Mouse (Mus musculus) liver, embryonic 14.5 days (tissue): Measurements from ENCODE around the gene Fgfr2. TPM values are rescaled to one million over a fixed set of nuclear protein-coding genes. Genes with fewer than 3 reads are reported as not detected.

Source experiments
- ATAC-seq: fragments of 200-750 bp; cut with Nextera tagmentation; 2 replicates; pipeline ENCODE4 v1.8.0; 2017; ENCODE audit warnings: moderate number of reproducible peaks, mild to moderate bottlenecking, moderate library complexity; ENCODE audit not compliant: insufficient read depth
- DNase-seq, 3 experiments: peaks; one replicate each; pipeline ENCODE4 v3.0.0-alpha.2; 2012 to 2013; ENCODE audit warnings: low read depth in 3 of 3, low spot score in 3 of 3
- H3K27ac ChIP-seq: fragments of 300-500 bp; sonication (generic); 2 replicates; pipeline ENCODE4 v1.5.1; 2014; ENCODE audit warnings: moderate library complexity, mild to moderate bottlenecking, control low read depth, inconsistent platforms
- H3K27me3 ChIP-seq: fragments of 300-500 bp; sonication (generic); 2 replicates; pipeline ENCODE4 v1.6.1; 2014; ENCODE audit warnings: mild to moderate bottlenecking, low read length, moderate library complexity; ENCODE audit not compliant: control insufficient read depth, insufficient read depth
- H3K36me3 ChIP-seq: fragments of 300-500 bp; sonication (generic); replicated peaks from 2 replicates; pipeline ENCODE4 v1.6.1; 2014; ENCODE audit warnings: low read depth; ENCODE audit not compliant: control insufficient read depth, insufficient read depth
- H3K4me1 ChIP-seq, 2 experiments: fragments of 200-500 bp in 1 of 2; fragments of 300-500 bp in 1 of 2; sonication (generic) in 1 of 2; replicated peaks; 2 replicates each; pipeline ENCODE4 v1.6.1; 2012 to 2014; ENCODE audit warnings: antibody characterized with exemption in 1 of 2, inconsistent platforms in 1 of 2, low read length in 1 of 2; ENCODE audit not compliant: control insufficient read depth in 2 of 2, insufficient read depth in 2 of 2
- H3K4me2 ChIP-seq: fragments of 300-500 bp; sonication (generic); 2 replicates; pipeline ENCODE4 v1.6.1; 2014; ENCODE audit warnings: low read depth, mild to moderate bottlenecking, control low read depth, moderate library complexity
- H3K4me3 ChIP-seq, 2 experiments: fragments of 200-500 bp in 1 of 2; fragments of 300-500 bp in 1 of 2; sonication (generic) in 1 of 2; 2 replicates each; pipeline ENCODE4 v1.5.1; 2012 to 2014; ENCODE audit warnings: low read depth in 2 of 2, low read length in 2 of 2, mild to moderate bottlenecking in 2 of 2, control low read depth in 1 of 2, inconsistent platforms in 1 of 2, moderate library complexity in 1 of 2; ENCODE audit not compliant: insufficient read depth in 1 of 2
- H3K9ac ChIP-seq: fragments of 300-500 bp; sonication (generic); replicated peaks from 2 replicates; pipeline ENCODE4 v1.6.1; 2014; ENCODE audit warnings: mild to moderate bottlenecking, control low read depth, moderate library complexity
- H3K9me3 ChIP-seq: fragments of 300-500 bp; sonication (generic); 2 replicates; pipeline ENCODE4 v1.6.1; 2016; ENCODE audit warnings: low read length, mixed read lengths; ENCODE audit not compliant: control insufficient read depth
- CTCF ChIP-seq: IDR thresholded peaks from 2 replicates; pipeline ENCODE4 v1.5.1; 2016; ENCODE audit warnings: antibody characterized with exemption, low read depth, control low read depth
- EP300 ChIP-seq: IDR thresholded peaks from 2 replicates; pipeline ENCODE4 v1.6.1; 2016; ENCODE audit warnings: antibody characterized with exemption, low read depth
- WGBS: fragments of 180-500 bp; shearing (Covaris S2); extraction: QIAGEN DNeasy Blood & Tissue Kit; methylation state at CpG from one replicate; pipeline ENCODE4 v1.1.7; 2014; ENCODE audit not compliant: insufficient replicate concordance; 5-methylcytosine and 5-hydroxymethylcytosine counted together
- polyA plus RNA-seq, 2 experiments: library from polyadenylated mRNA; depleted of rRNA in 1 of 2; stranded (reverse) in 1 of 2; unstranded in 1 of 2; fragments of >200 nt; fragmentation: Nextera tagmentation in 1 of 2; extraction: Ambion mirVana in 1 of 2; gene quantifications; 2 replicates each; pipeline versions ENCODE4 v1.2.1 to v1.2.3; 2012 to 2014

Fgfr2 gene
- polyA plus RNA-seq, 2 experiments, result 7.9 to 8.8 TPM

DNA sequence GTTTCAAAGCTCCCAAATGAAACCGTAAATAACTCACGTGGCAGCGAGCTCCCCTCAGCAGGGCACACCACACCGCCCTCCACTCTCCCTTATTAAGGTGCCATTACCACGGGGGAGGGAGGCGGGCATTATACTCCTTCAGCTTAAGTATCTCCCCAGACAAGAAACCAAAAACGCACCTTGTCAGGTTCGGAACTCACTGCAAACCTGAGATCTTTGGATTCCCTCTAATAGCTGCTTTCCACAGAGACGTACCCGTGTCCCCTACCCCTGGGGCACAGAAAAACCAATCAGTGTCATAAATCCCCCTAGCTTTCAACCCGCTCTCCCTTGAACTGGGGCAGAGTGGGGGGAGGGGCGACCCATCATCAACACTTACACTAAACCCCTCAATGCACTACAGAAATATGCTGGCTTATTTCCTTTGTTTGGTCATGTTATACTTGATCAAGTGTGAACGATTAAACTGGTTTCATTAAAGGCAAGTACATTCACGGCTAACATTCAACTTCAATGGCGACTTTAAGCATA lies 2.9 kb downstream of the Fgfr2 start:
- Histone ChIP-seq H3K4me2 (peak overlapping the region; percentile 22; the same call in 1 of the 2 replicates), H3K4me3 (no peak overlapping the region), H3K4me1 (peaks cover 8 to 17% of the 10 kb centered on the region in 2 experiments), H3K9me3 (no peaks in the 10 kb centered on the region), H3K27ac (no peak overlapping the region), H3K27me3 (peaks cover 25% of the 10 kb centered on the region), H3K9ac (no peak overlapping the region), H3K36me3 (no peaks in the 10 kb centered on the region)
- ATAC-seq (no peak), DNase-seq (no peak)
- WGBS, result 39% methylated on average over 15 of the region's 15 CpGs
- no peak for TF ChIP-seq CTCF
- TF ChIP-seq EP300, result no peak

DNA sequence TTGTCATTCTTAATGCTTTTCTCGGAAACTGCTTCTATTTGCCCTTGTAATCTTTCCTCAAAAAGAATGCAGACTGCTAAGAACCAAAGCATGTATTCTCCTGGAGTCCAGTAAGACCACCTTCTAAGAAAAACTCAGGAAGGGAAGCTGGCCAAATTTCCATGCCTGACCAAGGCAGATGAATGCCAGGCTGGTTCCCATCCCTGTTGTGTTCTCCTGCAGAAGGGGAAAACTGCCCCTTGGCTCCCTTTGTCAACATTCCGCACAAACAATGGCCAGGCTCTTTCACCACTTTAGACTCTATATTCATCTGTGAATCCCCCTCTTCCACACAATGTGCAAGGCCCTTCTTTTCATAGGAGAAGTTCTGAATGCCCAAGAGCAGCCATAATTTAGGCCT lies 5.3 kb downstream of the Fgfr2 start:
- H3K4me2 ChIP-seq, result no peak overlapping the region
- H3K4me3 ChIP-seq, result no peak overlapping the region
- H3K27me3 ChIP-seq, result peaks cover 17% of the 10 kb centered on the region
- no peak for DNase-seq
- H3K4me1 ChIP-seq, result peaks cover 12 to 27% of the 10 kb centered on the region in 2 experiments
- H3K9ac ChIP-seq, result no peak overlapping the region
- no peak for ATAC-seq
- no peaks in the 10 kb centered on the region for H3K36me3 ChIP-seq
- TF ChIP-seq EP300 (no peak), CTCF (no peak)
- H3K27ac ChIP-seq, result no peak overlapping the region
- no peaks in the 10 kb centered on the region for H3K9me3 ChIP-seq
- 41% methylated on average over 2 of the region's 2 CpGs for WGBS

DNA sequence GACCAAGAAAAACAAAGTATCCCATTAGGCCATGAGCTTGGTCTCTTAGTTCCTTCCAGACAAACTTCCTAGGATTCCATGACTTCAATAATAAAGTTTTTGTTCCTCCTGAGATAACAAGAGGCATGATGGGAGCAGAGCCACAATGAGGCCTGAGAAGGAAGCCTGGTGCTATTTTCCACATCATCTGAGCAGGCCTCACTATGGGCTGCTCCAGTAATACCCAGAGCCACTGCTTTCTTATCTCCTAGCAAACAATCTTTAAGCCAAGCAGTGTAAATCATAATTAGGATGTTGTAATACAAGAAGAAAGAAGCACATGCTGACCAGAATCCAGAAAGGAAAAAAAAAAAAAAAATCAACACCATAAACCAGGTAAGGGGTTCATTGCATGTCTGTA lies 6.6 kb downstream of the Fgfr2 start:
- H3K27ac ChIP-seq, result no peak overlapping the region
- no peak overlapping the region for H3K9ac ChIP-seq
- ATAC-seq, result no peak
- H3K4me2 ChIP-seq, result peak overlapping the region; percentile 84
- no peaks in the 10 kb centered on the region for H3K36me3 ChIP-seq
- H3K4me3 ChIP-seq, result no peak overlapping the region
- TF ChIP-seq CTCF (no peak), EP300 (no peak)
- no peaks in the 10 kb centered on the region for H3K9me3 ChIP-seq
- H3K27me3 ChIP-seq, result peaks cover 11% of the 10 kb centered on the region
- no peak for DNase-seq
- H3K4me1 ChIP-seq, result peaks cover 12 to 27% of the 10 kb centered on the region in 2 experiments

DNA sequence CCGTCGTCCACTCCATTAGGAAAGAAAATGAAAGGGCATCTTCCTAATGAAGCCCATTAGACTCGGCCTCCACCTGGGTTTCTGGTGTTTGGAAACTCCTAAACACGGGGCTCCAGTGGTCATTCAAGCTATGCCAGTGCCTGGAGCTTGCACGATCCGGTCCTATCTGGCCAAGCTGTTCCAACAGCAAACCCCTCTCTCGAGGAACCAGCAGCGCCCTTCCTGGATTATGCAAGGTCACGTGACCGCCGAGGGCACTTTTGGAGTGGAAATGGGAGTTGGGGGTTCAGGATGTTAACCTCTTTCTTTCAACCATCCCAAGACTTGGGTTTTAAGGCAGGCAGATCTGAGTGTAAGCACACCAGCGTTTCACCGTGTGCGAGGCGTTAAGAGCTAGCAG lies 7.3 kb downstream of the Fgfr2 start:
- Histone ChIP-seq H3K27ac (no peak overlapping the region), H3K4me3 (peak overlapping the region; percentile 58), H3K9me3 (no peaks in the 10 kb centered on the region), H3K36me3 (no peaks in the 10 kb centered on the region), H3K4me2 (peak overlapping the region; percentile 84), H3K27me3 (peaks cover 5% of the 10 kb centered on the region), H3K9ac (peak overlapping the region; percentile 46), H3K4me1 (peaks cover 12 to 27% of the 10 kb centered on the region in 2 experiments)
- 6% methylated on average over 15 of the region's 15 CpGs for WGBS
- no peak for TF ChIP-seq CTCF
- TF ChIP-seq EP300, result no peak
- 0 out of 2 replicates have a peak, but pooled peaks have one; percentile 31 for ATAC-seq
- DNase-seq, result no peak

DNA sequence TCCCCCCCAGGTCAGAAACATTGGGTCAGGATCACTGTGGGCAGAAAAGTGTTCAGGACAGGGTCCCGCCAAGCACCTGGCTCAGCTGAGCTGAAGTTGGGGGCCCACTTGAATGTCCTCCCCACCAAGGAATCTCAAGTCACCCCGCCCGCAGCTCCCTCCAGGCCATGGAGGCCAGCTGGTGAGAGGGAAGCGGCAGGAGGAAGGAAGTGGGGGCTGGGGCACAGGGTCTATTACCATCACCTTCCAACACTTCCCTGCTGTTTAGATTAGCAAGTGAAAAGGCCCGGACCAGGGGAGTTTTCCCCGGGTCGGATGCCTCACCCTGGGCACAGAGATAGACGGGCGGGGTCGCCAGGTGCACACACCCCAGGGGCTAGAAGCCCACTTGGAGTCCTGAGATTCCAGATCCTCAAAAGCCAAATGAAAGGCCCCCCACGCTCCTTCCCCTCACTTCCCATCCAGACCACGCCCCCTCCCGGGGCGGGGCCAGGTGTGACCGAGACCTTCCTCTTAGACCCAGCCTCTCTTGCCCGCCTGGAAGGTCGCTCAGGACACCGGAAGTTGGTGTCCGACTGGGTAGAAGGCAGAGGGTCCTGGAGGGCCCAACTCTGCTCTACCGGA lies 8.2 kb downstream of the Fgfr2 start:
- ATAC-seq, result peak; percentile 53; the same call in 1 of the 2 replicates

More for the DNA sequence above, 8.2 kb downstream of the Fgfr2 start:
- Histone ChIP-seq H3K27ac (no peak overlapping the region), H3K36me3 (no peaks in the 10 kb centered on the region), H3K4me1 (peaks cover 12 to 24% of the 10 kb centered on the region in 2 experiments), H3K4me2 (peak overlapping the region; percentile 84), H3K4me3 (peak overlapping the region; percentile 58 to 63), H3K27me3 (no peaks in the 10 kb centered on the region), H3K9me3 (no peaks in the 10 kb centered on the region), H3K9ac (peak overlapping the region; percentile 46)
- 4% methylated on average over 20 of the region's 20 CpGs for WGBS
- TF ChIP-seq CTCF (no peak), EP300 (no peak)
- peak in 1 of 3 experiments; percentile 38 for DNase-seq
